Mouse (Mus musculus) C2C12 (cell line): ENCODE results near the gene Cd164.

Source experiments
- CTCF ChIP-seq: IDR thresholded peaks from one replicate; pipeline ENCODE4 v1.5.1; 2011; ENCODE audit not compliant: control insufficient read depth, insufficient read depth, insufficient read length
- FOSL1 ChIP-seq: IDR thresholded peaks from one replicate; pipeline ENCODE4 v1.8.0; 2011; ENCODE audit warnings: mild to moderate bottlenecking, low read length; ENCODE audit not compliant: poor library complexity, insufficient read depth, severe bottlenecking
- MAX ChIP-seq: IDR thresholded peaks from one replicate; pipeline ENCODE4 v1.6.1; 2011; ENCODE audit warnings: mild to moderate bottlenecking, control low read depth
- MYOD1 ChIP-seq: IDR thresholded peaks from one replicate; pipeline ENCODE4 v1.6.1; 2011; ENCODE audit warnings: low read depth; ENCODE audit not compliant: control insufficient read depth, insufficient read length
- MYOG ChIP-seq: IDR thresholded peaks from one replicate; pipeline ENCODE4 v1.6.1; 2011; ENCODE audit not compliant: control insufficient read depth, insufficient read length; ENCODE audit errors: extremely low read depth

- TF ChIP-seq CTCF (no peak), MAX (no peak), MYOG (no peak), MYOD1 (no peak), FOSL1 (no peak)
Observed at GRCm38 (mm10) chr10:41477018-41477277, 42.3 kb upstream of the Cd164 start.
